Mouse (Mus musculus): ENCODE measurements at regions not wholly inside any gene's neighbourhood (a gene's known extent, or its start where the extent isn't known, plus 50 kb on each side); places are given as distances from the start of the nearest gene placed in this dataset.

DNA sequence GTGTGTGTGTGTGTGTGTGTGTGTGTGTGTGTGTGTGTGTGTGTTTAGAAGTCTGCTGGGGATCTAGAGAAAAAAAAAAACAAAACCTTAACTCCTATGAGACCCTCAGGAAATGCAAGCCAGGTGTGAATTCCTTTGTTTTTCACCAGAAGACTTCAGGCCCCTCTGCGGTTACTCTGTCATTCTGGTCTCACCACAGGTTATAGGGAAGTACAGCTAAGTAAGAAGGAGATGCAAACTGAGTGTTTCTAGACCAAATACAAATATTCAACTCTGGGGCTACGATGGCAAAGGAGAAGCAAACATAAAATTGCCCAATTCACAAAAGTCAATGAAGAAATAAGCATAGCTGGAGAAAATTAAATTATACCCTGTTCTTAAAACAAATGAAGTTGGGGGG is 54.9 kb upstream of the Basp1 start:
- DNase-seq (ENCODE audit: low spot score in 2 of 2), result no peak
- intact Hi-C loops (cut with DNase I), result no loop called here

DNA sequence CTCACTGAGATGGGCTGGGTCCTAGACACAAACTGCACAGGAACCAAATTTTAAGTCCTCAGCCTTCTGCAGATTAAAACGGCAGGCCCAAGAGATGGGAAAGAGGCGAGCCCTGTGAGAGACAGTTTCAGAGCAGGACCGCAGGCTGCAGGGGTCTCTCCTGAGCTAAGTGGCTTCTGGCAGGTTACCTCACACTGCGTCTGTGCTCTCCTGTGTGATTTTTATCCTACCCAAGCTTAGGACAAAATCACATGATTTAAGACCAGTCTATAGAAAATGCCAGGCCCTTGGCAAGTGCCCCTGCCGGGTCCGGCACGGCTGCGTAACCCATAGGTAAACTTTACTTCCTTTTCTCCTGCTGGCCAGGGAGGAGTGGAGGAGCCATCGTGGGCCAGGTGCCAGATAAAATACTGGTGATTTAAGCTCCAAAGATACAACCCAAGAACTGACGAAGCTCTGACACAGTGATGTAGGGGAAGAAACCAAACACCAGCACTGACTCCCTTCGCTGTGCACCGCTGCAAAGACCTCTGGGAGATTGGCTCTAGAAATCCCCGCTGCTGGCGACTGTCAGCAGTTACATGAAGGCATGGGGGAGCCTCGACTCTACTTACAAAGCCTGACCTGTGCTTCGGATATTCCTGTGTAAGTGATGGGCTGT is 55.8 kb upstream of the Basp1 start:
- DNase-seq (ENCODE audit: low spot score in 2 of 2), result no peak
- intact Hi-C loops (cut with DNase I), result no loop called here

- no peak for DNase-seq (ENCODE audit: low spot score in 2 of 2)
- intact Hi-C loops (cut with DNase I), result no loop called here
Observed at GRCm38 (mm10) chr15:25471331-25471730, 57.8 kb upstream of the Basp1 start.

DNA sequence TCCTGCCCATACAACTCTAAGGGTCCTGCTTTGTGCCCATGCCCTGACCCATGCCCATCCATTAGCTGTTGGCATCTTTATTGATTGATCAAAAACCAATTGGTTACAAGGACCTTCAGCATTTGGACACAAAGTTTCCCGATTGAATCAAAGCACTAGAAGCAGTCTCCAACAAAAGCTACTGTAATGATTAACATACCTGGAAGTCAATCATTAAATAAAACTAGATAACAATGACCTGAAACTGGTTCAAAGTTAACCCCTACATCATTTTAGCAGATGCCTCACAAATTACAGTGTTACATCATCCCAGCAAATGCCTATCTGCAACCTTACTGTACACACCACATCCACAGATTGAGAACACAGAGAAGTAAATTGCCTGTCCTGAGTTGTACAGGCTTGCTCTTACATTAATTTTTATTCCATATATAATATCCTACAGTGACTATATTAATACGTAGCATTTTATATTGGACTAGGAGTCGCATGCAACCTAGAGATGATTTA is 59.7 kb upstream of the Basp1 start:
- no peak for DNase-seq (ENCODE audit: low spot score in 2 of 2)
- intact Hi-C loops (cut with DNase I), result no loop called here

DNA sequence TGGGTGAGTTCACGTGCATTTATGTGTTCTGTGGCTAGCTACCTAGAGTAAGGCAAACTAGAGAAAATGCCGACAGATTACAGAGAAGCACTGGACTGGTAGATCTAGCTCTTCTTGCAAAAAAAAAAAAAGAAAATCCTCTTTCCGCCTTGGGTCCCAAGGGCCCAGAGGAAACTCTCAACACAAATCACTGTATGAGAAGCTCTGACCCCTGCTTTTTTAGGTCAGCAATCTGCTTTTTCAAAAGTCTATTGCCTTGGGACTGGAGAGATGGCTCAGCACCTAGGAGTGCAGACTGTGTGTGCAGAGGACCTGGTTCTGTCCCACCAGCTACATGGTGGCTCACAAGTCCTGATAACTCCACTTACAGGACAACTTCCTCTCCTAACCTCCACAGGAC is 60.5 kb upstream of the Basp1 start:
- intact Hi-C loops (cut with DNase I), result no loop called here
- DNase-seq (ENCODE audit: low spot score in 2 of 2), result no peak

DNA sequence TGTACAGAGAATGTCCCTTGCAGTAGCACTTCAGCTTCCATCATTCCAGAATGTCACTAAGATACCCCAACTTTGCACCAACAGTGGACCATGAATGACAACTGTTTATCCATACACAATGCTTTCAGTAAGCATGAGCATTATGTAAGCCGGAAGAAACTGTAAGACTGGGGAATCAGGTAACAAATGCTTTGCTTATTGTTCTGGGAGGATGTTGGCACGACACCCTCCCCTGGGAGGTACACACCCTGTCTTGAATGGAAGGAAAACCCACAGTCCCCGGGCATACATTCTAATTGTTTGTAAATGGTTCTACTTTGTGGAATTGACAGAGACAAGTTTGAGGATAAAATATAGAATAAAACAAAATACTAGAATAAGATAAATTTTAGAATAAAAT is 69.0 kb upstream of the Basp1 start:
- no peak for DNase-seq (ENCODE audit: low spot score in 2 of 2)
- intact Hi-C loops (cut with DNase I), result no loop called here

- intact Hi-C loops (cut with DNase I), result loop anchor here (2.0 kb wide), 1 partner anchor 231 kb away; no protein-coding TSS in a partner anchor
- no peak for DNase-seq (ENCODE audit: low spot score in 2 of 2)
Observed at GRCm38 (mm10) chr15:25485372-25485771, 71.8 kb upstream of the Basp1 start.

GRCm38 (mm10) chr15:25486158-25486557 is 72.6 kb upstream of the Basp1 start:
- intact Hi-C loops (cut with DNase I), result no loop called here
- DNase-seq (ENCODE audit: low spot score in 2 of 2), result peak; percentile 6 to 17

DNA sequence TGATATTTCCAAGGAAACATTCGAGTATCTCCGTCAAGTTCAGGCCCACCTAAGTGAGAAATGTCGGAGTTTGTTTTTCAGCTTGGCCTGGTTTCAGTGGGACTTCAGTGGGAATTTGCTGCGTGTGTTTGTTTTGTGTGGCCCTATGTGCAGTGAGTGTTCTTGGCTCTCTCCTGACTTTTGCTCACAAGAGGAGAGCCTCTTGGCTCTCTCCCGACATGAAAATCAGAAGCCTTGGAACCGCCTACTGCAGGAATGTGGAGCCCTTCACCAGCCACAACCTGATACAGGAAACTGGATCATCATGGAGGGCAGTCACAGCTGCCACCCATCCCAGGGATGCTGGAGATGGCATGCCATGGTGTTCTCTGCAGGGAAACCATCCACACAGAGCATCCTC is 76.2 kb upstream of the Basp1 start:
- DNase-seq (ENCODE audit: low spot score in 2 of 2), result no peak
- intact Hi-C loops (cut with DNase I), result no loop called here

DNA sequence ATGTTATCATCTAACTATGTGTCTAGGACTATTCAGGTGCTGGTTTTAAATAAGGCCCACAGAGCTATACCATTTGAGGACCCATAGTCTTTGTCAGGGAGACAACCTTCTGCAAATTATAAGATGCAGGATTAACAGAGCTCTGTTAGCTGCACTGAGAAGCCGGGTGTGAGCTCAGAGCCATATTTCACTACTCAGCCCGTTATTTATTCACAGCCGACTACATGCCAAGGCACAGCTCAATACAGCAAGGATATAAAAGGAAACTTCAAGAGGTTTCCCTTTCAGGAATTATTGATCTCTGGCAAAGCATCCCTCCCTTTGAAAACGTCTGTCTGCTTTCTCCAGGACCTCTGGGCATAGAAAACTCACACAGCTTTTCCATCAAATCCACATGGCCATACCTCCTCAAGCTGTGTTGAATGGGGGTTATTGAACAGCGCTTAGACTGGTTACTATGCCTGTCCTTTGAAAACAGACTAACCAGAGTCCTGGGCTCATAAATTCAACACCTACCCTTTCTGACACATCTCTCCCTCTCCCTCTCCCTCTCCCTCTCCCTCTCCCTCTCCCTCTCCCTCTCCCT is 78.7 kb upstream of the Basp1 start:
- intact Hi-C loops (cut with DNase I), result no loop called here
- DNase-seq (ENCODE audit: low spot score in 2 of 2), result no peak

GRCm38 (mm10) chr15:25494687-25495299 is 81.2 kb upstream of the Basp1 start:
- intact Hi-C loops (cut with DNase I), result no loop called here
- no peak for DNase-seq (ENCODE audit: low spot score in 2 of 2)

GRCm38 (mm10) chr15:25495926-25496644 is 82.5 kb upstream of the Basp1 start:
- intact Hi-C loops (cut with DNase I), result no loop called here
- no peak for DNase-seq (ENCODE audit: low spot score in 2 of 2)

- DNase-seq (ENCODE audit: low spot score in 2 of 2), result no peak
- intact Hi-C loops (cut with DNase I), result no loop called here
Observed at GRCm38 (mm10) chr15:25497743-25498142, 84.2 kb upstream of the Basp1 start.

GRCm38 (mm10) chr15:25498422-25498821 is 84.9 kb upstream of the Basp1 start:
- DNase-seq (ENCODE audit: low spot score in 2 of 2), result no peak

GRCm38 (mm10) chr15:25502513-25502912 is 88.9 kb upstream of the Basp1 start:
- no peak for DNase-seq (ENCODE audit: low spot score in 2 of 2)
- intact Hi-C loops (cut with DNase I), result no loop called here

More at GRCm38 (mm10) chr15:25498422-25498821, 84.9 kb upstream of the Basp1 start:
- intact Hi-C loops (cut with DNase I), result no loop called here

DNA sequence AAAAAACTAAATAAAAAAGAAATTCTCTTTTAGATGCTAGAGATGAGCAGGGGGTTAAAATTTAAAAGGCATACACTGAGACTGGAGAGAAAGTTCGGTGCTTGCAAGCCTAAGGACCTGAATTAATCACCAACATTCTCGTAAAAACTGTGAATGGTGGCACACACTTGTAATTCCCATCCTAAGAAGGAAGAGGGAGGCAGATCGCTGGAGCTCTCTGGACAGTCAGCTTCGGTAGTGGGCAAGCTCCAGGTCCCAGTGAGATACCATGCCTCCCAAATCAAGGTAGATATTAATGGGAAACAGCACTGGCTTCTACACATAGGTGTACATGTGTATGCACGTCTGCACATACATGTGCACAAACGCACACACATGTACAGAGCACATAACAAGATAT is 89.5 kb upstream of the Basp1 start:
- intact Hi-C loops (cut with DNase I), result no loop called here
- DNase-seq (ENCODE audit: low spot score in 2 of 2), result peak in 1 of 2 experiments; percentile 7

DNA sequence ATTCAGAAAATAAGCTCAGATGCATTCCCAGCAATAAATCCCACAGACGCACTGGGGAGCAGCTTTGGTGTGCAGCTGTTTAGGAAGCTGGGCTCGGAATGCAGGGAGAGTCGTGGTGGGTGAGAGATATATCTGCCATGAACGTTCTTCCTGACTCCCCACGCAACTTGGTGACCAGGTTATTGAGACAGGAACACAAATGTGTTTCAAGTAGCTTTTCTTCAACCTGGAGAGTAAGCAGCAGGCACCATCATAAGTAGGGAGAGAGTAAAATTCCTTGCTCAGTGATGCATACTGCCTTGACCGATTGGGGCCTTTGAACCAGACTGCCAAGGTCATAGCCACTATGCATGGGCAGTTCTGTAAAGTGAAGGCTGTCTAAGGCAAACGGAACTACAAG is 95.6 kb upstream of the Basp1 start:
- DNase-seq (ENCODE audit: low spot score in 2 of 2), result no peak
- intact Hi-C loops (cut with DNase I), result no loop called here

GRCm38 (mm10) chr15:25509584-25509983 is 96.0 kb upstream of the Basp1 start:
- intact Hi-C loops (cut with DNase I), result no loop called here
- DNase-seq (ENCODE audit: low spot score in 2 of 2), result no peak

- peak; percentile 12 to 14 for DNase-seq (ENCODE audit: low spot score in 2 of 2)
- intact Hi-C loops (cut with DNase I), result no loop called here
Observed at GRCm38 (mm10) chr15:25510060-25510492, 96.5 kb upstream of the Basp1 start.

All from left cerebral cortex, postnatal 14 days (tissue).